ENCODE assay signal across 8 mouse cellular contexts in the genomic region with DNA sequence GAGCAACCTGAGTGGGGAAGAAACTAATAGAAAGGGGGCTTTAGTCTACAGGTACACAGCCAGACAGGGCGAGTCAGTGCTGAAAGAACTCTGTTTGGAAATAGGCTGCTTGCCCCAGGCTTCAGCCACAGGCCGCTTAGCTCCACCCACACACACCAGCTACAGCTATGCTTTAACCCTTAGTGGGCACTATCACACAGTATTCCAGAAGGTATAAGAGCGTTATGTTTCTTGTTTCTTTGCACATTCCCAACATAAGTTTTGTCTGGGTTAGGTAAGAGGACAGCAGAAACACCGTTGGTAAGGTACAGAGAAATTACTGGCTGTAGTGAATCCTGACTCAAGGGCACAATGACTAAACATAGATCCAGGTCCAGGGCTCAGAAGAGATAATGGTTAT.
DNase-seq lines count a peak whose midpoint lies in the region; ATAC-seq and TF ChIP-seq lines count a peak whose summit lies in the region.
"Had no signal": no experiment of that assay in that cellular context is flagged by ENCODE, and none has a peak within 500 bp of the region (broad histone marks: within the 10 kb centered on the region; RNA-seq: fewer than 3 reads in every experiment).

No protein-coding gene starts in this region.

- H3K9me3 ChIP-seq in embryonic facial prominence, embryonic 10.5 days, result no peaks in the 10 kb centered on the region
- no peaks in the 10 kb centered on the region for H3K9me3 ChIP-seq in hindbrain, embryonic 10.5 days
- H3K9me3 ChIP-seq in limb, embryonic 13.5 days, result no peaks in the 10 kb centered on the region
- no peaks in the 10 kb centered on the region for H3K9me3 ChIP-seq in midbrain, postnatal 0 days (ENCODE audit: low read length)
- H3K9me3 ChIP-seq: embryonic facial prominence, embryonic 15.5 days had no signal

- H3K27me3 ChIP-seq in embryonic facial prominence, embryonic 10.5 days (replicated peaks; ENCODE audit: low read depth, poor library complexity, severe bottlenecking), result no peaks in the 10 kb centered on the region
- H3K27me3 ChIP-seq in hindbrain, embryonic 10.5 days (ENCODE audit: insufficient read depth, poor library complexity, severe bottlenecking), result no peaks in the 10 kb centered on the region
- H3K27me3 ChIP-seq in limb, embryonic 13.5 days, result no peaks in the 10 kb centered on the region
- H3K27me3 ChIP-seq in midbrain, postnatal 0 days (ENCODE audit: insufficient read depth, low read length), result no peaks in the 10 kb centered on the region
- H3K27me3 ChIP-seq: embryonic facial prominence, embryonic 15.5 days had no signal

- peak overlapping the region; percentile 36 for H3K4me2 ChIP-seq in limb, embryonic 13.5 days (replicated peaks)
- peak overlapping the region; percentile 26 for H3K4me2 ChIP-seq in midbrain, postnatal 0 days (ENCODE audit: low read depth, low read length, poor library complexity, severe bottlenecking)
- H3K4me2 ChIP-seq: embryonic facial prominence, embryonic 15.5 days had no signal

- no peak for TF ChIP-seq CTCF in midbrain, postnatal 0 days (IDR thresholded peaks at IDR 0.05)

- no peak overlapping the region for H3K4me3 ChIP-seq in embryonic facial prominence, embryonic 10.5 days
- H3K4me3 ChIP-seq in hindbrain, embryonic 10.5 days, result no peak overlapping the region
- no peak overlapping the region for H3K4me3 ChIP-seq in limb, embryonic 13.5 days
- no peak overlapping the region for H3K4me3 ChIP-seq in midbrain, postnatal 0 days (ENCODE audit: low read depth, low read length)
- H3K4me3 ChIP-seq: embryonic facial prominence, embryonic 15.5 days had no signal

- no peaks in the 10 kb centered on the region for H3K36me3 ChIP-seq in embryonic facial prominence, embryonic 10.5 days (replicated peaks)
- H3K36me3 ChIP-seq in hindbrain, embryonic 10.5 days, result no peaks in the 10 kb centered on the region
- no peaks in the 10 kb centered on the region for H3K36me3 ChIP-seq in limb, embryonic 13.5 days
- no peaks in the 10 kb centered on the region for H3K36me3 ChIP-seq in midbrain, postnatal 0 days (ENCODE audit: insufficient read depth, low read length)
- H3K36me3 ChIP-seq: embryonic facial prominence, embryonic 15.5 days had no signal

- WGBS in embryonic facial prominence, embryonic 10.5 days, result 9% methylated on average over 4 of the region's 4 CpGs
- WGBS in hindbrain, embryonic 10.5 days, result 11% methylated on average over 4 of the region's 4 CpGs
- WGBS in limb, embryonic 13.5 days, result 7% methylated on average over 4 of the region's 4 CpGs
- 18% methylated on average over 4 of the region's 4 CpGs for WGBS in midbrain, postnatal 0 days

- H3K9ac ChIP-seq in limb, embryonic 13.5 days, result no peak overlapping the region
- no peak overlapping the region for H3K9ac ChIP-seq in midbrain, postnatal 0 days (replicated peaks; ENCODE audit: low read length, poor library complexity, severe bottlenecking)
- H3K9ac ChIP-seq: embryonic facial prominence, embryonic 15.5 days had no signal

- DNase-seq in ES-CJ7 (ENCODE audit: low read depth, low spot score), result peak; percentile 25
- DNase-seq in NIH3T3 (ENCODE audit: low read depth), result peak; percentile 70
- DNase-seq in embryonic facial prominence, embryonic 10.5 days (ENCODE audit: low spot score), result peak; percentile 59
- DNase-seq in hindbrain, embryonic 10.5 days (ENCODE audit: low spot score), result peak; percentile 39
- peak; percentile 50 for DNase-seq in midbrain, postnatal 0 days (ENCODE audit: low spot score)
- no peak for DNase-seq in right cerebral cortex, postnatal 25 days

- H3K4me1 ChIP-seq in embryonic facial prominence, embryonic 10.5 days, result peaks cover 54% of the 10 kb centered on the region
- H3K4me1 ChIP-seq in hindbrain, embryonic 10.5 days (replicated peaks), result peaks cover 40% of the 10 kb centered on the region
- H3K4me1 ChIP-seq in limb, embryonic 13.5 days, result peaks cover 48% of the 10 kb centered on the region
- 0 out of 2 replicates have a peak, but pooled peaks cover 5% of the 10 kb centered on the region for H3K4me1 ChIP-seq in midbrain, postnatal 0 days (ENCODE audit: insufficient read depth, low read length)

- no peak overlapping the region for H3K27ac ChIP-seq in embryonic facial prominence, embryonic 10.5 days (replicated peaks)
- H3K27ac ChIP-seq in hindbrain, embryonic 10.5 days, result 0 out of 2 replicates have a peak overlapping the region, but pooled peaks have one; percentile 91
- H3K27ac ChIP-seq in limb, embryonic 13.5 days, result no peak overlapping the region
- H3K27ac ChIP-seq in midbrain, postnatal 0 days (ENCODE audit: low read depth, low read length), result no peak overlapping the region
- H3K27ac ChIP-seq: embryonic facial prominence, embryonic 15.5 days had no signal

- ATAC-seq in limb, embryonic 13.5 days (ENCODE audit: low FRiP score, low read depth), result peak; percentile 30; the same call in 1 of the 2 replicates
- ATAC-seq in midbrain, postnatal 0 days (ENCODE audit: low FRiP score), result no peak
